Mouse (Mus musculus): ENCODE results near the gene Zscan20.
"Not testable (repeated sequence)": the region's sequence is repeated elsewhere in the genome, so short reads cannot be mapped to it uniquely, and the experiment has no call there.

Gene Zscan20

GRCm38 (mm10) chr4:128615761-128616160, 5.9 kb upstream of the Zscan20 start:
- no peak for DNase-seq (ENCODE audit: extremely low read depth, low read depth)

GRCm38 (mm10) chr4:128613326-128613725, 3.4 kb upstream of the Zscan20 start:
- DNase-seq (ENCODE audit: extremely low read depth, low read depth), result peak; percentile 49

DNA sequence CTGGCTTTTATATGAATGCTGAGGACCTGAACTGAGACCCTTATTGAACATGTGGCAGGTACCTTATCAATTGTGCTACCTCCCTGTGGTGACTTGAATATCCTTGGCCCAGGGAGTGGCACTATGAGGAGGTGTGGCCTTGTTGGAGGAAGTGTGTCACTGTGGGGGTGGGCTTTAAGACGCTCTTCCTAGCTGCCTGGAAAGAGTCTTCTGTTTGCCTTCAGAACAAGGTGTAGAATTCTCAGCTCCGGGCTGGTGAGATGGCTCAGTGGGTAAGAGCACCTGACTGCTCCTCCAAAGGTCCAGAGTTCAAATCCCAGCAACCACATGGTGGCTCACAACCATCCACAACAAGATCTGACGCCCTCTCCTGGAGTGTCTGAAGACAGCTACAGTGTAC, 1.8 kb upstream of the Zscan20 start:
- DNase-seq (ENCODE audit: extremely low read depth, low read depth), result not testable (repeated sequence)

GRCm38 (mm10) chr4:128610706-128611105, 808 bp upstream of the Zscan20 start:
- DNase-seq (ENCODE audit: extremely low read depth, low read depth), result no peak

GRCm38 (mm10) chr4:128609276-128609924, 498 bp downstream of the Zscan20 start:
- no peak for DNase-seq (ENCODE audit: extremely low read depth, low read depth)

DNA sequence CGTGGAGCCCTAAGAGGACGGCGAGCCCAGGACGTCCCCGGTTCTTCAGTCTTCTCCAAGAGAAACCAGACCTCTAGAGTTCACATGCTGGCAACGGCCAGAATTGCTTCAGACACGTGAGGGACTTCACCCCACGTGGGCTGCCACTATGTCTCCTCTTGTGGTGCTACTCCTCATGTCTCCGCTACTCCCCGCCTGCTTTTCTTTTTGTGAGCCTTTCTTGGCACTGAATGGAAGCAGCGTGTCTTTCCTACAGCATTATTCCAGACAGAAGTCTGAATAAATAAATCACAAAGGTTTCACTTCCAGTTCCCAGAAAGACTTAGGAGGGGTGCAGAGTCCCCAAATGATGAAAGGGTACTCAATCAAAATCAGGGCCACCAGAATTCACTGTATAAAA, 2.2 kb downstream of the Zscan20 start:
- DNase-seq (ENCODE audit: extremely low read depth, low read depth), result no peak

DNA sequence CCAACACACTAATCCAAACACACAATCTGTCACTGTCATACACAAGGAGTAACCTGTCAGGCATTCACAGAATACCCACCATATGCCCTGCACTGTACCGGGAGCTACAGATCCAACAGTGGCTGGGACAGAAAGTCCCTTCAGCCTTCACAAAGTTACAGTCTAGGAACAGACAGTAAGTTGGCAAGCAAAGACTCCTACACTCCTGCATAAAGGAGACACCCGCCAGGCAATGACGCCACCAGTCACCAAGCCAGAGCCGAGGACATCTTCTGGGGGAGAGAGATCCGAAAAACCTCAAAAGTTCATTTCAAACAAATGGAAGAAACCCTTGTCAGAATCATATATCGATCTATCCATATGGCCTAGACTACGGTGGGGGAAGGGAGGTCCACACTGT, 3.3 kb downstream of the Zscan20 start:
- DNase-seq (ENCODE audit: extremely low read depth, low read depth), result no peak

DNA sequence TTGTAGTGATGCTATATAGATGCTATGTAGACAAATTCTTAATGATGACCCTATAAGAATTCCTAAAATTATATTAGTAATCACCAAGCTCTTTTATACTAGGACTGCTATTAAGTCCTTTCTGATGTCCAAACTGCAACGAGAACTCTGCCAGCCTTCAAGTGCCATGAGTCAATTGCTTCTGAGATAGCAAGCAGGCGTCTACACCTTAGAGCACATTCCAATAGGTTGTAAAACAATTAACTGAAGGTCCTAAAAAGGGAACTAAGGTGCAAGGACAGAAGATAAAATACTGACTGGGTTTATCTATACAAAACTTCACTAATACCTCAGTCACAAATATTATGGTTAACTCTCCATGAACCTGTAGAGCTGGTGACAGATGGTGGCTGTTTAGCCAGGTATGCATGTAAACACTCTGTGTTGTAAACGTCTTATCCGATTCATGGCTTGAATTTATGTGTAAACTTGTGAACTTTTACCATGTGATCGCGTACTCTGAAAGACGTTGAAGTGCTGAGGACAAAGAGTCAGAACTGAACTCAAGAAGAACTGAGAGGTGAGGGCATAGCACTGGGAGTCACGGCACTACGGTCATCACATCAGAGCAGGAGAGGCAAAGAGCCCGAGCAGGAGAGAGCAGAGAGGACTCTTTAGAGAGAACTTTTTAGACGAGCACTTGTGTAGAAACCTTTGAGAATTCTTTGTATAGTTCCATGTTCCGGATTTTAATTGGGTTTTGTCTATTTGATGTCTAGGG, 11.9 kb downstream of the Zscan20 start:
- DNase-seq (ENCODE audit: extremely low read depth, low read depth), result no peak

DNA sequence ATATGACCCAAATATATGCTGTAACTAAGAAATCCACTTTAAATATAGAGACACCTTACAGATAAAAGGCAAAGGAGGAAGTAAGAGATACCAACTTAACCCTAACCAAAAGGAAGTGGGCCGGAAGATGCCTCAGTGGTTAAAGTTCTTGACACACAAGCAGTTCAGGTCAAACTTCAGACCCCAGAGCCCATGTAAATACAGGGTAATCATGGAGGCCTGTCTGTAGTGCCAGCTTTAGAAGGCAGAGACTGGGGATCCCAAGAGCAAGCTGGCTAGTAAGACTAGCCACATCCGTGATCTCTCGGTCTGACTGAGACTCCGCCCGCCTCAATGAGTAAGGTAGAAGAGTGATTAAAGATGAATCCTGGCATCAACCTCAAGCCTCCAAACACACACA, 15.8 kb downstream of the Zscan20 start:
- DNase-seq (ENCODE audit: extremely low read depth, low read depth), result no peak

DNA sequence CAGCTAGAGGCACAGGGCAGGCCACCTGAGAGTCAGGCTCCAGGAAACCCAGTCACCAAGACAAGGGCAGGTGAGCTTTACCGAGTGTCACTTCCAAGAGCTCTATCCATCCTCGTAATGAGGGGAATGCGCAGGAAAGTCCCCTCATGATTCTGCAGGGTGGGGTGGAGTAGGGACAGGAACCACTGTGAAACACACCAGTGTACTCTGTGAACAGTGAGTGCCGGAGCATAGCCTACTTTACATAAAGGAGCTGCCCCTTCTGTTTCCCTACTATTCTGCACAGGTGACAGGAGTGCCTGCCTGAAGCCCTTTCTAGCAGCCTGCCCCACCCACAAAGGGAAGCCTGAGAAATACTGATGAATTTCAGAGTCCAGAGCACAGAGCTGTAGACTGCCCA, 16.6 kb downstream of the Zscan20 start:
- DNase-seq (ENCODE audit: extremely low read depth, low read depth), result no peak

GRCm38 (mm10) chr4:128579182-128579581, 30.7 kb downstream of the Zscan20 start:
- DNase-seq (ENCODE audit: extremely low read depth, low read depth), result no peak

GRCm38 (mm10) chr4:128575811-128576210, 34.1 kb downstream of the Zscan20 start:
- DNase-seq (ENCODE audit: extremely low read depth, low read depth), result no peak

GRCm38 (mm10) chr4:128560327-128560726, 49.6 kb downstream of the Zscan20 start:
- DNase-seq (ENCODE audit: extremely low read depth, low read depth), result no peak

GRCm38 (mm10) chr4:128554198-128554597, 55.7 kb downstream of the Zscan20 start:
- DNase-seq (ENCODE audit: extremely low read depth, low read depth), result no peak

- DNase-seq (ENCODE audit: extremely low read depth, low read depth), result no peak
These were observed 59.1 kb downstream of the Zscan20 start for GRCm38 (mm10) chr4:128550756-128551155.

- not testable (repeated sequence) for DNase-seq (ENCODE audit: extremely low read depth, low read depth)
These were observed 65.9 kb downstream of the Zscan20 start for GRCm38 (mm10) chr4:128543956-128544486.

- DNase-seq (ENCODE audit: extremely low read depth, low read depth), result no peak
These were observed 66.5 kb downstream of the Zscan20 start for GRCm38 (mm10) chr4:128543378-128543777.

Measured in MEL-GATA-1-ER (cell line).